Mouse (Mus musculus) adrenal gland (tissue): ENCODE results near the gene Myl6b.

ENCODE experiments used
- intact Hi-C: fragments of 180-260 bp; cut with DNase I; formaldehyde crosslinking; loops from one replicate; pipeline ENCODE4 v1.15.1; 2025
- microRNA-seq, 2 experiments: library from miRNA; unstranded; fragments of <30 nt; microRNA quantifications; one replicate each; pipeline ENCODE4; 2019

The Myl6b gene

GRCm38 (mm10) chr10:128457676-128458075, 40.8 kb downstream of the Myl6b start:
- intact Hi-C loops = loop anchor here (2.0 to 5.0 kb wide), 3 partner anchors 35 to 120 kb away; partner anchors contain the start of genes Cs and Myl6

GRCm38 (mm10) chr10:128455280-128455679, 43.2 kb downstream of the Myl6b start:
- intact Hi-C loops = loop anchor here (5.0 kb wide), 2 partner anchors 37 to 118 kb away; partner anchors contain the start of genes Cs and Myl6

- intact Hi-C loops = loop anchor here (5.0 kb wide), 1 partner anchor 42 kb away; the partner anchor contains the start of genes Nabp2 and Rnf41
Measured at GRCm38 (mm10) chr10:128454471-128454870, 44.0 kb downstream of the Myl6b start.

GRCm38 (mm10) chr10:128451014-128451413, 47.5 kb downstream of the Myl6b start:
- intact Hi-C loops = loop anchor here (5.0 kb wide), 1 partner anchor 39 kb away; the partner anchor contains the start of genes Nabp2 and Rnf41

- intact Hi-C loops = no loop called here
Measured at GRCm38 (mm10) chr10:128445407-128445806, 53.1 kb downstream of the Myl6b start.

GRCm38 (mm10) chr10:128444354-128444753, 54.1 kb downstream of the Myl6b start:
- intact Hi-C loops = loop anchor here (5.0 kb wide), 2 partner anchors 37 to 67 kb away; partner anchors contain the start of gene Ankrd52

Small RNAs within 50 kb of the gene (microRNA-seq; reads per million reads assigned to microRNA genes)
- 0.12 to 0.46 reads per million in 2 experiments for gene Mir6916
- gene Mir8105 = 0.57 to 0.62 reads per million in 2 experiments
